9 mouse cellular contexts compared by ENCODE assay signal in genomic region chr17:31521948-31522347, GRCm38 (mm10). TPM values are rescaled to one million over a fixed set of nuclear protein-coding genes. Genes with fewer than 3 reads are reported as not detected.
DNase-seq lines count a peak whose midpoint lies in the region; ATAC-seq and TF ChIP-seq lines count a peak whose summit lies in the region.
"Had no signal": no experiment of that assay in that cellular context is flagged by ENCODE, and none has a peak within 500 bp of the region (broad histone marks: within the 10 kb centered on the region; RNA-seq: fewer than 3 reads in every experiment).

No protein-coding gene starts in this region.

- peaks cover 21% of the 10 kb centered on the region for H3K4me1 ChIP-seq in heart, embryonic 16.5 days (ENCODE audit: control insufficient read depth, insufficient read depth, low read length)
- peaks cover 69% of the 10 kb centered on the region for H3K4me1 ChIP-seq in E14TG2a.4 (replicated peaks; ENCODE audit: low read depth, low read length)
- peaks cover 19% of the 10 kb centered on the region for H3K4me1 ChIP-seq in limb, embryonic 13.5 days

- H3K9ac ChIP-seq in heart, embryonic 16.5 days (ENCODE audit: low read length) = 0 out of 2 replicates have a peak overlapping the region, but pooled peaks have one; percentile 8
- peak overlapping the region; percentile 9; the same call in 1 of the 2 replicates for H3K9ac ChIP-seq in limb, embryonic 13.5 days

- no peak overlapping the region; the same call in 1 of the 2 replicates for H3K27ac ChIP-seq in heart, embryonic 16.5 days (ENCODE audit: low read length)
- no peak overlapping the region for H3K27ac ChIP-seq in limb, embryonic 13.5 days

- H3K9me3 ChIP-seq in heart, embryonic 16.5 days (replicated peaks; ENCODE audit: control insufficient read depth, low read length) = no peaks in the 10 kb centered on the region
- no peaks in the 10 kb centered on the region for H3K9me3 ChIP-seq in E14TG2a.4 (ENCODE audit: low read length)
- H3K9me3 ChIP-seq in limb, embryonic 13.5 days = no peaks in the 10 kb centered on the region

- H3K27me3 ChIP-seq in heart, embryonic 16.5 days (ENCODE audit: control insufficient read depth, insufficient read depth, low read length) = no peaks in the 10 kb centered on the region
- no peaks in the 10 kb centered on the region for H3K27me3 ChIP-seq in E14TG2a.4 (ENCODE audit: insufficient read depth, low read length)
- no peaks in the 10 kb centered on the region for H3K27me3 ChIP-seq in limb, embryonic 13.5 days

- intact Hi-C loops in heart, postnatal 10 days (cut with DNase I) = loop anchor here (2.0 to 10.0 kb wide), 2 partner anchors 43 to 513 kb away; partner anchors contain the start of genes Hsf2bp, Pknox1 and Rrp1b

- no peak overlapping the region for H3K4me3 ChIP-seq in heart, embryonic 16.5 days (ENCODE audit: low read length)
- peak overlapping the region; percentile 97; the same call in 1 of the 2 replicates for H3K4me3 ChIP-seq in E14TG2a.4 (replicated peaks; ENCODE audit: low read length)
- H3K4me3 ChIP-seq in limb, embryonic 13.5 days = no peak overlapping the region

- WGBS in heart, embryonic 16.5 days = 82% methylated on average over 6 of the region's 6 CpGs
- 94% methylated on average over 6 of the region's 6 CpGs for WGBS in limb, embryonic 13.5 days

- no peak for ATAC-seq in heart, embryonic 16.5 days (replicated peaks; ENCODE audit: extremely low read depth, insufficient read depth, low FRiP score)
- no peak for ATAC-seq in limb, embryonic 13.5 days (ENCODE audit: low FRiP score, low read depth)

- no peak for DNase-seq in heart, postnatal 10 days
- DNase-seq in cerebellum, postnatal 10 days = peak; percentile 81 to 84
- DNase-seq in testis, postnatal 14 days (ENCODE audit: low spot score) = no peak
- no peak for DNase-seq in adipocyte (ENCODE audit: low spot score)
- DNase-seq: heart, adult 18-20 months; lung, adult 18-20 months had no signal

- H3K4me2 ChIP-seq in heart, embryonic 16.5 days (ENCODE audit: low read depth, low read length) = no peak overlapping the region
- peak overlapping the region; percentile 82 for H3K4me2 ChIP-seq in limb, embryonic 13.5 days (replicated peaks)

- TF ChIP-seq CTCF in E14TG2a.4 (conservative IDR thresholded peaks at IDR 0.05; ENCODE audit: low read length) = no peak

- H3K36me3 ChIP-seq in heart, embryonic 16.5 days (ENCODE audit: control insufficient read depth, insufficient read depth) = peaks cover 15% of the 10 kb centered on the region
- H3K36me3 ChIP-seq in E14TG2a.4 (ENCODE audit: insufficient read depth, low read length) = peaks cover 47% of the 10 kb centered on the region
- peaks cover 31% of the 10 kb centered on the region for H3K36me3 ChIP-seq in limb, embryonic 13.5 days

RNA-seq across cellular contexts. Expression of gene Ndufv3, which starts 2.0 kb away (rescaled TPM):
- 625 and 628 TPM in 2 replicates for polyA plus RNA-seq in heart, embryonic 16.5 days (2015; fragmentation: Nextera tagmentation; extraction: Ambion mirVana)
- total RNA-seq in heart, postnatal 10 days (2021) = 1,000 to 10,000 TPM; 1,163 to 1,168 TPM
- polyA plus RNA-seq in limb, embryonic 13.5 days (2015; fragmentation: Nextera tagmentation; extraction: Ambion mirVana) = 239 and 242 TPM in 2 replicates

RNA-seq across cellular contexts. Expression of gene Wdr4, which starts 2.2 kb away (rescaled TPM):
- polyA plus RNA-seq in heart, embryonic 16.5 days (2015; fragmentation: Nextera tagmentation; extraction: Ambion mirVana) = 20.2 and 21.8 TPM in 2 replicates
- 10 to 100 TPM; 11.8 to 11.9 TPM for total RNA-seq in heart, postnatal 10 days (2021)
- 38.3 and 41.4 TPM in 2 replicates for polyA plus RNA-seq in limb, embryonic 13.5 days (2015; fragmentation: Nextera tagmentation; extraction: Ambion mirVana)

RNA-seq across cellular contexts. Expression of gene Pknox1, which starts 42.6 kb away (rescaled TPM):
- 17.9 and 20.6 TPM in 2 replicates for polyA plus RNA-seq in heart, embryonic 16.5 days (2015; fragmentation: Nextera tagmentation; extraction: Ambion mirVana)
- total RNA-seq in heart, postnatal 10 days (2021) = 10 to 100 TPM; 13.5 to 16.2 TPM
- polyA plus RNA-seq in limb, embryonic 13.5 days (2015; fragmentation: Nextera tagmentation; extraction: Ambion mirVana) = 30.4 and 37.7 TPM in 2 replicates

Comparison
In these comparisons a context has a peak if more than half of its experiments do, and no peak if none do; other contexts are left out.
1. DNase-seq: peak in cerebellum, postnatal 10 days (2 of 2); none in heart, postnatal 10 days (0 of 2), testis, postnatal 14 days (single experiment) and adipocyte (single experiment).